Mouse (Mus musculus): Measurements from ENCODE around the gene Rab30.
"Not testable (repeated sequence)": the region's sequence is repeated elsewhere in the genome, so short reads cannot be mapped to it uniquely, and the experiment has no call there.

Rab30 gene

GRCm38 (mm10) chr7:92741152-92741860, at the start of gene Rab30:
Gene Rab30 (plus strand): TSS chr7:92741603.
- peak; percentile 96 for DNase-seq (ENCODE audit: extremely low spot score, low read depth, low spot score)

GRCm38 (mm10) chr7:92696395-92696794, 45.0 kb upstream of the Rab30 start:
- DNase-seq (ENCODE audit: extremely low spot score, low read depth, low spot score) = no peak

DNA sequence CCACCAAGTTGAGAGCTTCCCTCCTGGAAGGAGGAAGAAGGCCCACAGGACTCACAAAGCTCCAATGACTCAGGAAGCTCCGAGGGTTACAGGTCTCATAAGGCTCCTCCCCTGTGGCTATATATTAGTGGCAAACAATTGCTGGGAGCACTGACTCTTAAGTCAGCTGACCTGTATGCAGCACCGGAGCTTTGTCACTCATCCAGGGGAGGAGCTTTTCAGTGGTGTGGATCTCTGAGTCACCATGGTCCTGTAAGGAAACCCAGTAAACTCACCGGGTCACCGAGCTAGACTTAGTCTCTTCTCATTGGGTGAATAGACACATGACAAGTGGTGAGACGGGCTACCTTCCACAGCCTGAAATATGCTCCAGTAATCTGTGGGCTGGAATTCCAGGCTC, 42.6 kb upstream of the Rab30 start:
- DNase-seq (ENCODE audit: extremely low spot score, low read depth, low spot score) = no peak

- no peak for DNase-seq (ENCODE audit: extremely low spot score, low read depth, low spot score)
Observed at GRCm38 (mm10) chr7:92703661-92704060, 37.7 kb upstream of the Rab30 start.

- no peak for DNase-seq (ENCODE audit: extremely low spot score, low read depth, low spot score)
Observed at GRCm38 (mm10) chr7:92705534-92705933, 35.9 kb upstream of the Rab30 start.

DNA sequence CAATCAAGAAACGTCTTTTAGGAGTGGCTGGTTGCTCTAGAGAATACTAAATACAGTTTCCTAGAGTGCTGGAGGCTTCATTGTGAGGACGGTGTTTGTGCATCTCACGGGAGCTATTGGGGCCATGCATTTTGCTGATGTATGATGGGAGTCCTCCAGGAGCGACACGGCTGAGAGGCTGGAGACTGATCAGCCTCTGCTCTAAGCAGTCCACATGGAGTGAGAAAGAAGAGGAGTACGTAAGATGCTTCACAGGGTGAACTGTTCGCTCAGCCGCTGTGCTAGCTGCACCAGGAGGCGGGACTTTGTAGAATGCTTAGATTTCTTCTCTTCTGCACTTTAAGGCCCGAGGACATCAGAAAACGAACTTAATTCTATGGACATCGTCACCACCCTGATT, 34.7 kb upstream of the Rab30 start:
- no peak for DNase-seq (ENCODE audit: extremely low spot score, low read depth, low spot score)

DNA sequence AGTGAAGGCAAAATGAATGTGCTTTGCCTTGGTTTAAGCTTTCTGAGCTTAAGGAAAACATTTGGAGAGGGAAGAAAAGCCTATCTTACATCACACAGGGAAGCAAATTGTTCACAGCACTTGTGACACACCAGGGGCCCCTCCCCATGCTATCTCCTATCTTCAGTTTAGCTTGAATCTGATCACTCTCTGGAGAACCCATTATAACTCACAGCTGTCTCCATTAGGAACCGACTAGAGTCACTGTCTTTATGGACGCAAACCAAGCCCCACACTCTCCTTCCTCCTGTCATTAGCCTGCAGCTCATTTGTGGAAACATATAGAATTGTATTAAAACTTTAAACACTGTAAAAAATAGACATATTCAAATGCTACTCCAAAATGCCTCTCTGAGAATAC, 31.8 kb upstream of the Rab30 start:
- no peak for DNase-seq (ENCODE audit: extremely low spot score, low read depth, low spot score)

- no peak for DNase-seq (ENCODE audit: extremely low spot score, low read depth, low spot score)
Observed at GRCm38 (mm10) chr7:92711593-92711992, 29.8 kb upstream of the Rab30 start.

GRCm38 (mm10) chr7:92715055-92715454, 26.3 kb upstream of the Rab30 start:
- DNase-seq (ENCODE audit: extremely low spot score, low read depth, low spot score) = no peak

GRCm38 (mm10) chr7:92720156-92720905, 21.1 kb upstream of the Rab30 start:
- DNase-seq (ENCODE audit: extremely low spot score, low read depth, low spot score) = no peak

- DNase-seq (ENCODE audit: extremely low spot score, low read depth, low spot score) = no peak
Observed at GRCm38 (mm10) chr7:92723750-92724149, 17.7 kb upstream of the Rab30 start.

- DNase-seq (ENCODE audit: extremely low spot score, low read depth, low spot score) = no peak
Observed at GRCm38 (mm10) chr7:92724261-92724660, 17.1 kb upstream of the Rab30 start.

GRCm38 (mm10) chr7:92729583-92729982, 11.8 kb upstream of the Rab30 start:
- not testable (repeated sequence) for DNase-seq (ENCODE audit: extremely low spot score, low read depth, low spot score)

- DNase-seq (ENCODE audit: extremely low spot score, low read depth, low spot score) = no peak
Observed at GRCm38 (mm10) chr7:92730465-92730864, 10.9 kb upstream of the Rab30 start.

GRCm38 (mm10) chr7:92730959-92731358, 10.4 kb upstream of the Rab30 start:
- DNase-seq (ENCODE audit: extremely low spot score, low read depth, low spot score) = no peak

GRCm38 (mm10) chr7:92732136-92732535, 9.3 kb upstream of the Rab30 start:
- no peak for DNase-seq (ENCODE audit: extremely low spot score, low read depth, low spot score)

- DNase-seq (ENCODE audit: extremely low spot score, low read depth, low spot score) = no peak
Observed at GRCm38 (mm10) chr7:92737560-92737959, 3.8 kb upstream of the Rab30 start.

- DNase-seq (ENCODE audit: extremely low spot score, low read depth, low spot score) = no peak
Observed at GRCm38 (mm10) chr7:92739956-92740355, 1.4 kb upstream of the Rab30 start.

GRCm38 (mm10) chr7:92740411-92741115, 840 bp upstream of the Rab30 start:
- no peak for DNase-seq (ENCODE audit: extremely low spot score, low read depth, low spot score)

- no peak for DNase-seq (ENCODE audit: extremely low spot score, low read depth, low spot score)
Observed at GRCm38 (mm10) chr7:92741861-92742249, 452 bp downstream of the Rab30 start.

DNA sequence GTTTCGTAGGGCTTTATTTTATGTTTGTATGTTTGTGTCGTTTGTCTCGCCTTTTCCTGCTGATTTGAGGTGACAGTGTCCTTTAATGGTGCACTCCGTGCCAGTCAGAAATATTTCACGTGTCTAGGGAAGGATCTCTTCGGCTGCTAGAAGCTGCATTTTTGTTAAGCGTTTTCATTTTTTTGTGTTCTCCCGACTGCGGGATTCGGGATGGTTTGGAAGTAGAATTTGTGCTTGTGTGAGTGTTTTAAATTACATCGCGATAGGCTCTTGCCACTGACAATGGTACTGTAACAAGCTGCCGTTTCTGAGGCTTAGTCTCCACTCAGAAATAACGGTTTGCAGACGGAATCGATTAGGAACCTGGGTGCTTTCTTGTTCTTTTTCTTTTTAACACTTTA, 938 bp downstream of the Rab30 start:
- DNase-seq (ENCODE audit: extremely low spot score, low read depth, low spot score) = no peak

GRCm38 (mm10) chr7:92742774-92743173, 1.4 kb downstream of the Rab30 start:
- no peak for DNase-seq (ENCODE audit: extremely low spot score, low read depth, low spot score)
